Mouse (Mus musculus): ENCODE results near the gene Lmod2. TPM values are rescaled to one million over a fixed set of nuclear protein-coding genes. Genes with fewer than 3 reads are reported as not detected.

The Lmod2 gene
- not detected for polyA plus RNA-seq (2021)

DNA sequence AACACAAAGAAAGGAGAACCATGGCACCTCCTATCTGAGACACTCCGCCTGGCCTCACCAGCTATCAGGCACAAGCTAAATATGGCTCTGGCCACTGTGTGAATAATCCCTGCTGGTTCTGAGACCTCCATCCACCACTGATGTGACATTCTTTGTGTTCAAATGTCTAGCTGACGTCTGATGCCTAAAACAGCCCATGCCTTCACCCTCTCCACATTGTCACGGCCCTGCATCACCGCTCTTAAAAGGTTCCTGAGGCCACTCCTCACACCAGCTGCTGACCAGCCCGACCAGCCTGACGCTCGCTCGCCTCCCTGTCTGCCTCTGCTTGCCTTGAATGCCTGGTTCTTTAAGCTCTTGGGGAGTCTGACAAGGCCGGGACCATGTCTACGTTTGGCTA is at the start of gene Lmod2:
Lmod2 (plus strand) TSS at position 263 of the 400 bp plus-strand sequence.
- H3K27me3 ChIP-seq = no peaks in the 10 kb centered on the region
- ATAC-seq (no peak), DNase-seq (ENCODE audit: low read depth, low spot score) (no peak)
- in situ Hi-C loops (cut with MboI; ENCODE audit: low pct_unique_long_range_greater_than_20kb) = no loop called here
- CTCF ChIA-PET = no interaction called here
- no peak for TF ChIP-seq CTCF (IDR thresholded peaks at IDR 0.05)
- POLR2A ChIA-PET = no interaction called here

DNA sequence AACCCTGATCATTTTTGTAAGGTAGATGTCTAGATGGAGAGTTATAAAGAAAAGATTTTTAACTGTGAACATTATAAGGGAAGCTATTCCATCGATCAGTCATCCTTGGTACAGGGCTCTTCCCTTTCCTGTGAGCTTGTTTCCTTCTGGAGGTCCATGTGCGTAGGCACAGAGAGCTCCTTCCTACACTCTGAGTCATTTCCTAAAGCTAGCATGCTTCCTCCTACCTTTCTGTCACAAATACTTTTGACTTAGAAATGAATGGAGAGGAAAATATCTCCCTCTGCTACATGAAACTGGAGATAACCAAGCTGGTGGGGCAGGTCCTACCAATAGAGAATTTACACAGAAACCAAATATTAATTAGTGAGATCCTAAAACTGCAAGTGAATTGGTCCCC is 47.8 kb upstream of the Lmod2 start:
- in situ Hi-C loops (cut with MboI; ENCODE audit: low pct_unique_long_range_greater_than_20kb) = no loop called here
- ChIA-PET CTCF (no interaction called here), POLR2A (no interaction called here)
- ATAC-seq (no peak), DNase-seq (ENCODE audit: low read depth, low spot score) (no peak)
- no peak for TF ChIP-seq CTCF (IDR thresholded peaks at IDR 0.05)
- no peaks in the 10 kb centered on the region for H3K27me3 ChIP-seq

DNA sequence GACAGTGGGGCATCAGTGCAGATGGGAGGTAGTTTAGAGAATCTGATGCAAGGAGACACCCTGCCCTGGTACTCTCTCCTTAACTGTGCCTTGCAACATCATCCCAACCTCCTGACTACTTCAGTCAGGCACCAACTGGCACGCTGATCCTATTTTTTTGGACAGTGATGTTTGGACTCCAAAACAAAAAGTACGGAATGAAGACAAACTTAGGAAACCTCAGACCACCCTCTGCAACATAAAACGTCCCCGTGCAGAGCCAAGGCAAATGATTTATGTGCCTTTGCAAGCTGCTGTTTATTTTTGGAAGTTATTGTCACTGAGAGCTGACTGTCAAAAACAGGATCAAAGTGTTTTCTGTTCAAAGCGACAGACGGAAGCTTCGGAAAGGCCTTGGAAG is 45.5 kb upstream of the Lmod2 start:
- TF ChIP-seq CTCF (IDR thresholded peaks at IDR 0.05) = no peak
- DNase-seq (ENCODE audit: low read depth, low spot score) = no peak
- POLR2A ChIA-PET = no interaction called here
- ATAC-seq = no peak
- CTCF ChIA-PET = no interaction called here
- H3K27me3 ChIP-seq = no peaks in the 10 kb centered on the region
- in situ Hi-C loops (cut with MboI; ENCODE audit: low pct_unique_long_range_greater_than_20kb) = no loop called here

DNA sequence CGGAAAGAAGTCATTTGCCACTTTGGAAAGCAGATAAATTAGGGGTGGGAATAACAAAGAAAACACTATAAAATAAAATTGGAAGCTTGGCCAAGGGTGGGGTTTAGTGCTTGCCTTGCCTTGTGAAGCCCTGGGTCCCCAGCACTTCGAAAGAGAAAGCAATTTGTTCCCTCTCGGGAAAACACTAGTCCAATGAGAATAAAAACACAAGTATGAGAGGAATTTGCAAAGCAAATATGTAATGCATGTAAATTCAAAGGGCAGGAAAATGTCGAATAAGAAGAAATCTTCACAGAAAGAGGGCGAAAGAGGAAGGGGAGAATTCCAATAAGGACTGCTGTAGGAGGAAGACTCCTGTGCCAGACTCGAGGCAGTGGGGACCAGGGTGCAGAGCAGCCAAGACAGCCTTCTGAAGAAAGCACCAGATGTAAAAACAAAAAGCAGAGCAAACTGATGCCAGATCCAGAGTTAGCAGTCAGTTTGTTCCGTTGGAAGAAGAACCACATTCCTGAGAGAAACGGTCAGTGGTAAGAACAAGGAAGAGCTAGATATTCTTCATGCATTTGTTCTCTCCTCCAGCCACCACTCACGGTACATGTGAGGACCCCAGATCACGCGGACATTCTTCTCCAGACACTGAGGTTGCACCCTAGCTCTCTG is 43.0 kb upstream of the Lmod2 start:
- in situ Hi-C loops (cut with MboI; ENCODE audit: low pct_unique_long_range_greater_than_20kb) = no loop called here
- POLR2A ChIA-PET = no interaction called here
- TF ChIP-seq CTCF (IDR thresholded peaks at IDR 0.05) = no peak
- DNase-seq (ENCODE audit: low read depth, low spot score) (no peak), ATAC-seq (peak; percentile 10)
- H3K27me3 ChIP-seq = no peaks in the 10 kb centered on the region
- CTCF ChIA-PET = interaction anchor here (1.5 to 1.8 kb wide), 3 partner anchors 10 to 102 kb away, joined by 3 to 8 read pairs (median 3); no protein-coding TSS in a partner anchor

DNA sequence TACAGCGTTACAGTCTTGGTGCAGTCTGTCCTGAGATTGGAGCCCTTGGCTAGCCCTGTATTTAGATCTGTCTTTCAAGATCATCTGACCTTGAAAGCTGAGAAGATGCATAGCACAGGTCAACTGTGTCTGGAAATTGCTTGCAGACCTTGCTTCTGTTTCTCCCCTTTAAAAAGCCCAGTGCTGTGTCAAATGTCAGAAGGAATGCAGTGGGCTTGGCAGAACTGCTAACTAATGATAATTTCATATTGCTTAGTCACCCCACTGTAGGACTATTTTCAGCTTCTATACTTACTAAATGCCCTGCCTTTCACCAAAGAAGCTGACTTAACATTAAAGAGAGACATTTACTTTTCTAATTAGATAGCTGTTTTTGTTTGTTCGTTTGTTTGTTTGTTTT is 42.1 kb upstream of the Lmod2 start:
- POLR2A ChIA-PET = interaction anchor here (0.5 kb wide), 1 partner anchor 78 kb away, joined by 4 read pairs; no protein-coding TSS in a partner anchor
- ATAC-seq (peak; percentile 63), DNase-seq (ENCODE audit: low read depth, low spot score) (no peak)
- CTCF ChIA-PET = interaction anchor here (1.5 to 1.8 kb wide), 2 partner anchors 9 to 72 kb away, joined by 3 to 8 read pairs; no protein-coding TSS in a partner anchor
- TF ChIP-seq CTCF (IDR thresholded peaks at IDR 0.05) = no peak
- no peaks in the 10 kb centered on the region for H3K27me3 ChIP-seq
- in situ Hi-C loops (cut with MboI; ENCODE audit: low pct_unique_long_range_greater_than_20kb) = no loop called here

DNA sequence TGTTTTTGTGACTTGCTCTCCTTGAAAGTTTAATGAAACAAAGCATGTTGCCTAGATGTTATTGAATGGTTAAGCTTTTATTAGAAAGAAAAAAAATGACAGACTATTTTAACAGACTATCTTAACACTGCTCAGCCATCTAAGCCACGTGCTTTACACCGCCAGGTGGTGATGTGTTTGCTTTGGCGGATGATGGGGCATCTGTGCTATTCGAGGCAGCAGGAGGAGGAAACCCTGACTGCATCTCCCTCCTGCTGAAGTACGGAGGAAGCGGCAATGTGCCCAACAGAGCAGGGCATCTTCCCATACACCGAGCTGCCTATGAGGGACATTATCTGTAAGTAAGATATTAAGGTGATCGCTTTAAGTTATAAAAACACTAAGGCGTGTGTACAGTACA is 33.5 kb upstream of the Lmod2 start:
- ChIA-PET CTCF (interaction anchor here (2.0 to 2.6 kb wide), 2 partner anchors 10 to 33 kb away, joined by 7 to 8 read pairs; no protein-coding TSS in a partner anchor), POLR2A (no interaction called here)
- H3K27me3 ChIP-seq = no peaks in the 10 kb centered on the region
- TF ChIP-seq CTCF (IDR thresholded peaks at IDR 0.05) = no peak
- ATAC-seq (no peak), DNase-seq (ENCODE audit: low read depth, low spot score) (no peak)
- in situ Hi-C loops (cut with MboI; ENCODE audit: low pct_unique_long_range_greater_than_20kb) = no loop called here

DNA sequence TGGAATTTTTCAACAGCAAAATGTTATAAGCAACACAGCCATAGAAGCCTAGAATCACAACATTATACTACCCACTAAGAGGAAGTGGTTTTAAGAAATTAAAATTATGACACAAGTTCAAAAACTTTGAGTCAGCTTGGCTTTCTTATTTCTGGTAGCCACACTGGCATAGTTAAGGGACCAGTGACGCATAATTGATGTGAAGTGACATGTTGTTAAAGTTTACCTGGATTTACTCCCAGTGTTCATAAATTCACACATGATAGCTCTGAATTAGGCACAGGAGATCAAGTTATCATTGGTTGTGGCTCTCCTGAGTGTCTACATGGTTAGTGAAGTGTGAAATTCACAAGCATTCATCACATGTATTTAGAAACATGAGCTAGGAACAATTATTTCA is 32.7 kb upstream of the Lmod2 start:
- POLR2A ChIA-PET = no interaction called here
- in situ Hi-C loops (cut with MboI; ENCODE audit: low pct_unique_long_range_greater_than_20kb) = no loop called here
- TF ChIP-seq CTCF (IDR thresholded peaks at IDR 0.05) = no peak
- CTCF ChIA-PET = interaction anchor here (2.0 to 2.6 kb wide), 2 partner anchors 10 to 34 kb away, joined by 7 to 8 read pairs; no protein-coding TSS in a partner anchor
- no peak for DNase-seq (ENCODE audit: low read depth, low spot score)
- no peaks in the 10 kb centered on the region for H3K27me3 ChIP-seq
- ATAC-seq = no peak

DNA sequence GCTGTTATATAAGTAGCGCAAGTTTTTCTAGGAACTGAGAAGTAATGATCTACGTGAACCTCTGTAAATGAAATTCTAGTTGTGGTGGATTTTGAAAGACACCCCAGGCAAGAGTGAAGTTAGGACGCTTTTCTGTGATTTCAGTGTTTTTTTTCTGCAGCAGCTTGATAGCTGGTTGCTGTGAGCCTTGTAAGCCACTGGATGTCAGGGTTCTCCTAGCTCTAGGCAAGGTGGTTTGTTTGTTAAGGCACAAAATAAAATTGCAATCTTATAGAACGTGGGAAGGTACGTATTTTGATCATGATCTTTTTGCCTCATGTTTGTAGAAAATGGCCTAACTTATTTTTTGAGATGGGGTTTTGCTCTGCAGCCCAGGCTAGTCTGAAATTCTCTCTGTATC is 28.6 kb upstream of the Lmod2 start:
- no peaks in the 10 kb centered on the region for H3K27me3 ChIP-seq
- TF ChIP-seq CTCF (IDR thresholded peaks at IDR 0.05) = peak; percentile 59
- in situ Hi-C loops (cut with MboI; ENCODE audit: low pct_unique_long_range_greater_than_20kb) = no loop called here
- DNase-seq (ENCODE audit: low read depth, low spot score) (no peak), ATAC-seq (no peak)
- ChIA-PET CTCF (interaction anchor here (1.0 to 1.3 kb wide), 3 partner anchors 9 to 39 kb away, joined by 3 read pairs; no protein-coding TSS in a partner anchor), POLR2A (no interaction called here)

DNA sequence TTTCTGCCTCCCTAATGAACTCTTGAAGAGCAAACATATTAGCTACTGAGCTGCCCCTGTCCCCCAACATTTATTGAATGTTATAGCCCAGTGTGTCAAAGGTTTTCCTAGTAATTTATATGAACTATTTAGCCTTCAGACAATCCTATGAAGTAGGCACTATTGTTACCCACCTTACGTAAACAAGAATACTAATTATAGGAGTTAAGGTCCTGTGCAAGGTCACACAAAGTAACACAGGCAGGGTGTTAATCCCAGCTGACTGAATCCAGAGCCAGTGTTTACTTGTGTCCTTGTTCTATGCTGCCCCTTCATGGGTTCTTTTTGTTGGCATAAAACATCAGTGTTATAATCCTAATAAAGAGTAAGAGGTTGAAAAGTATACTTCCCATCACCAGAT is 27.9 kb upstream of the Lmod2 start:
- H3K27me3 ChIP-seq = no peaks in the 10 kb centered on the region
- DNase-seq (ENCODE audit: low read depth, low spot score) (no peak), ATAC-seq (no peak)
- CTCF ChIA-PET = interaction anchor here (1.3 kb wide), 1 partner anchor 9 kb away, joined by 3 read pairs; no protein-coding TSS in a partner anchor
- TF ChIP-seq CTCF (IDR thresholded peaks at IDR 0.05) = no peak
- POLR2A ChIA-PET = no interaction called here
- in situ Hi-C loops (cut with MboI; ENCODE audit: low pct_unique_long_range_greater_than_20kb) = no loop called here

DNA sequence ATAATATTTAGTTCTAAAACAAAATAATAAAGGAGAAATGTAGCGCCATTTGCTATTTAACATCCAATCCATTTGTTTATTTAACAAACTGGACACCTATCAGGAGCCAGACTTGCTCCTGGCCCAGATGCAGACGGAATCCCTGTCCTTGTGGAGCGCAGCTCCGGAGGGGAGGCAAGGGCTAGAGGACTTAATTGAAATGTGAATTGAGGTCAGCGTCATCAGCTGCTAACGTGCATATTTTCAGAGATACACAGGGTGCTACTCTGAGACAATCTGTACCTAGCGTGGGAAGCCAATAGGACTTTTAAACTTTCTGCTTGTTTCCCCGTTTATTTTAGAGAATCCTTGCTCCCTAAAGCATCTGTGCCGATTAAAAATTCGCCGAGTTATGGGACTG is 27.3 kb upstream of the Lmod2 start:
- ATAC-seq (no peak), DNase-seq (ENCODE audit: low read depth, low spot score) (no peak)
- no peaks in the 10 kb centered on the region for H3K27me3 ChIP-seq
- ChIA-PET POLR2A (no interaction called here), CTCF (interaction anchor here (1.0 kb wide), 1 partner anchor 12 kb away, joined by 4 read pairs; no protein-coding TSS in a partner anchor)
- no peak for TF ChIP-seq CTCF (IDR thresholded peaks at IDR 0.05)
- in situ Hi-C loops (cut with MboI; ENCODE audit: low pct_unique_long_range_greater_than_20kb) = no loop called here

DNA sequence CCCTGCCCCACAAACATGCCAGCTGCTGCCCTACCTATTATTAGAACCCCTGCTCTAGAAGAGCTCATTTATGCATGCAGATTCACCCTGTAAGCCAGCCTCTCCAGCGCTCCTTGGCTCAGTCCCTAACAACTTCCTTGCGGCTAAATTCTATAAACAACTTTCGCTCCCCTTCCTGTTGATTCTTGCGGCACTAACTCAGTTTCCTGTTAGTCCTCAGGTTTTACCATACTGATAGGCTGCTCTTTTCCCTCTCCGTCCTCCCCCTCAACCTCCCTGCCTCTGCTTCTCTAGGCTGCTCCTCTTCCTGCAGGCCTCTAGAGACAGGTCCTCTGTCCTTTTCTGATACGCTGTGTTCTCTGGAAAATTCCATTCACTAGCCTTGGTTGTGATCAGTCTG is 26.4 kb upstream of the Lmod2 start:
- ATAC-seq (no peak), DNase-seq (ENCODE audit: low read depth, low spot score) (no peak)
- in situ Hi-C loops (cut with MboI; ENCODE audit: low pct_unique_long_range_greater_than_20kb) = no loop called here
- H3K27me3 ChIP-seq = no peaks in the 10 kb centered on the region
- POLR2A ChIA-PET = no interaction called here
- CTCF ChIA-PET = interaction anchor here (1.0 kb wide), 1 partner anchor 13 kb away, joined by 4 read pairs; no protein-coding TSS in a partner anchor
- no peak for TF ChIP-seq CTCF (IDR thresholded peaks at IDR 0.05)

All from Patski (cell line).